Mouse (Mus musculus) myocyte (in vitro differentiated cells): ENCODE results near the gene Cdt1. TPM values are rescaled to one million over a fixed set of nuclear protein-coding genes. Genes with fewer than 3 reads are reported as not detected.

Experiments
- H3K27me3 ChIP-seq: one replicate; pipeline ENCODE4 v1.6.1; 2011; ENCODE audit not compliant: control insufficient read depth, insufficient read depth, insufficient read length
- H3K36me3 ChIP-seq: one replicate; pipeline ENCODE4 v1.6.1; 2011; ENCODE audit not compliant: control insufficient read depth, insufficient read depth
- H3K4me2 ChIP-seq: one replicate; pipeline ENCODE4 v1.6.1; 2011; ENCODE audit warnings: low read depth, control low read depth
- H3K4me3 ChIP-seq: one replicate; pipeline ENCODE4 v1.5.1; 2011; ENCODE audit warnings: mild to moderate bottlenecking, control low read depth, moderate library complexity
- H3K79me2 ChIP-seq: one replicate; pipeline ENCODE4 v1.6.1; 2011; ENCODE audit not compliant: control insufficient read depth, insufficient read depth
- H3ac ChIP-seq: one replicate; pipeline ENCODE4 v1.6.1; 2011; ENCODE audit not compliant: control insufficient read depth, insufficient read length
- CEBPB ChIP-seq: IDR thresholded peaks from 2 replicates; pipeline ENCODE4 v1.6.1; 2011; ENCODE audit warnings: mild to moderate bottlenecking, moderate library complexity; ENCODE audit not compliant: poor library complexity, insufficient read depth, severe bottlenecking
- E2F4 ChIP-seq: IDR thresholded peaks from one replicate; pipeline ENCODE4 v1.6.1; 2011; ENCODE audit warnings: mild to moderate bottlenecking, control low read depth, moderate library complexity; ENCODE audit not compliant: insufficient read depth
- MAX ChIP-seq: IDR thresholded peaks from one replicate; pipeline ENCODE4 v1.6.1; 2011; ENCODE audit warnings: low read depth, mild to moderate bottlenecking, control low read depth
- MYOD1 ChIP-seq, 3 experiments: IDR thresholded peaks; one replicate each; pipeline ENCODE4 v1.6.1; 2011; ENCODE audit warnings: control low read depth in 2 of 3, low read depth in 2 of 3, mild to moderate bottlenecking in 2 of 3, moderate library complexity in 1 of 3; ENCODE audit not compliant: insufficient read length in 2 of 3, control insufficient read depth in 1 of 3
- MYOG ChIP-seq, 3 experiments: IDR thresholded peaks; one replicate each; pipeline ENCODE4 v1.6.1; 2011; ENCODE audit warnings: control low read depth in 2 of 3, low read depth in 2 of 3, mild to moderate bottlenecking in 2 of 3; ENCODE audit not compliant: insufficient read length in 2 of 3, control insufficient read depth in 1 of 3, insufficient read depth in 1 of 3
- POLR2A ChIP-seq: IDR thresholded peaks from one replicate; pipeline ENCODE4 v1.6.1; 2011; ENCODE audit warnings: low read depth, mild to moderate bottlenecking, control low read depth, moderate library complexity; ENCODE audit not compliant: insufficient read length
- POLR2AphosphoS2 ChIP-seq: IDR thresholded peaks from one replicate; pipeline ENCODE4 v1.6.1; 2011; ENCODE audit warnings: low read depth, control low read depth; ENCODE audit not compliant: insufficient read length
- REST ChIP-seq: IDR thresholded peaks from one replicate; pipeline ENCODE4 v1.6.1; 2011; ENCODE audit warnings: mild to moderate bottlenecking, control low read depth, moderate library complexity; ENCODE audit not compliant: insufficient read depth, insufficient read length
- SRF ChIP-seq: IDR thresholded peaks from one replicate; pipeline ENCODE4 v1.6.1; 2011; ENCODE audit warnings: low read depth; ENCODE audit not compliant: control insufficient read depth, insufficient read length
- TCF12 ChIP-seq: IDR thresholded peaks from one replicate; pipeline ENCODE4 v1.6.1; 2011; ENCODE audit warnings: mild to moderate bottlenecking, control low read depth; ENCODE audit not compliant: poor library complexity, insufficient read depth, severe bottlenecking
- TCF3 ChIP-seq: IDR thresholded peaks from one replicate; pipeline ENCODE4 v1.6.1; 2011; ENCODE audit warnings: low read depth, control low read depth; ENCODE audit not compliant: insufficient read length
- USF1 ChIP-seq: IDR thresholded peaks from one replicate; pipeline ENCODE4 v1.6.1; 2011; ENCODE audit warnings: low read depth, mild to moderate bottlenecking, control low read depth, moderate library complexity
- polyA plus RNA-seq: library from polyadenylated mRNA; unstranded; fragments of >200 nt; fragmentation: generic; extraction: Trizol; gene quantifications from one replicate; pipeline ENCODE4 v1.2.1, GENCODE M21; 2012; ENCODE audit warnings: missing spikeins

Cdt1 gene
- polyA plus RNA-seq, 1 experiment = 19.7 TPM

DNA sequence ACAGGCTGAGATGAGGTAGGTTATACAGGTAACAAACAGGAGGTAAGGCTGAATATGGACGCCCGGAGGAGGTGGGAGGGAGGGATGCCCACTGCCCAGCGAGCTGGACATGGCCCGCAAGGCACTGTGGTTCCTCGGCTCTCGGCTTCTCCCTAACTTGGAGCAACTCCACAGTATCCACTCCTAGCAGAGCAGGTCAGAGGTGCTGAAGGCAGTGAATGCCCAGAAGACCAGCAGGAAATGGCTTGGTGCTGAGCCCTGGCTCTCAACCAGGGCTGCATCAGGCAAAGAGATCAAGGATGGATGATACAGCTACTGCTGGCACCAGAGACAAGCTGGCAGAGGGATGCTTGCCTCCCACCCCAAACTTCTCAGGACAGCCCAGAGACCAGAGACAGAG is 43.3 kb upstream of the Cdt1 start:
- no peak overlapping the region for H3K4me3 ChIP-seq
- no peak overlapping the region for H3ac ChIP-seq
- H3K79me2 ChIP-seq = peaks cover 84% of the 10 kb centered on the region
- TF ChIP-seq POLR2AphosphoS2 (no peak), CEBPB (no peak), MAX (no peak), USF1 (no peak), REST (no peak), TCF3 (no peak), POLR2A (no peak), TCF12 (no peak), SRF (no peak)
- peak overlapping the region; percentile 53 for H3K4me2 ChIP-seq
- no peaks in the 10 kb centered on the region for H3K36me3 ChIP-seq
- no peaks in the 10 kb centered on the region for H3K27me3 ChIP-seq

DNA sequence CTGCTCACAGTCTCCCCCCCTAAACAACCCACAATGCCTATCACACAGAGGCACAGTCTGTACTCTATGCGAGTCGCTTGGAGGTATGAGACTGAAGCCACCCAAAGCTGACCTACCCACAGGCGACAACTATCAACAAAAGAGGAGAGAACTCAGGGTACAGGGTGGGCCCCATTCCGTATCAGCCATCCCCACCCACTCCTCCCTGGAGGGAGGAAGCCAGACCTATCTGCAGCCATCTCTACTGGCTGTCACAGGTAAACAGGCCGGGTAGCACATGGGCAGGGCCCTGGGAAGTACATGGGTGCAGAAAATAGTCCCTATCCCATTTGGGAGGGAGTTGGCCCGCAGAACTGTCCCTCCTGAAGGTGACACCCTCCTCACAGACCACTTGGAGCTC is 42.8 kb upstream of the Cdt1 start:
- Histone ChIP-seq H3K79me2 (peaks cover 84% of the 10 kb centered on the region), H3K4me2 (peak overlapping the region; percentile 53), H3K27me3 (no peaks in the 10 kb centered on the region), H3K36me3 (no peaks in the 10 kb centered on the region), H3K4me3 (no peak overlapping the region), H3ac (no peak overlapping the region)
- no peak for TF ChIP-seq REST
- TF ChIP-seq MYOG (IDR thresholded peaks at IDR 0.05; ENCODE audit: control insufficient read depth in 1 of 3, insufficient read depth in 1 of 3, insufficient read length in 2 of 3, low read depth in 2 of 3) = no peak
- no peak for TF ChIP-seq SRF
- TF ChIP-seq POLR2A = no peak
- no peak for TF ChIP-seq MYOD1 (IDR thresholded peaks at IDR 0.05; ENCODE audit: control insufficient read depth in 1 of 3, insufficient read length in 2 of 3, low read depth in 2 of 3)
- no peak for TF ChIP-seq POLR2AphosphoS2
- no peak for TF ChIP-seq USF1
- TF ChIP-seq E2F4 = no peak
- TF ChIP-seq TCF12 = no peak
- TF ChIP-seq CEBPB = no peak

DNA sequence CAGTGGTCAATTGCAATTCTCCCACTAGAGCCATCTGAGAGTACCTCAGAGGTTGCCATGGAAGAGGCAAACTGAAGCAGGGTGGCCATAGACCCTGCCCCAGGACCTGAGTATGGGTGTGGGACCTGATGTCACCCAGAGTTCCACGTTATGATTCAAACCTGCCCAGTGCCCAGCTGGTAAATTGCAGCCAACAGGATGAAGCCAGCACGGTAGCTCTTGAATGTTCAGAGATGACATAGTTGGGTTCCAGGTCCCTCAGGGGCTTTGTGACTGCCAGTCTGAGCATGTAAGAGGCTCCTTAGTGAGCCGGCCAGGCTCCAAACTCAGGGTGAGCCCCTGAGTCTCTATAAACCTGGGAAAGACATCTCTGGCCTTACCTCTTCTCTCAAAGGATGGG is 41.7 kb upstream of the Cdt1 start:
- H3K79me2 ChIP-seq = peaks cover 85% of the 10 kb centered on the region
- TF ChIP-seq MYOD1 (IDR thresholded peaks at IDR 0.05; ENCODE audit: control insufficient read depth in 1 of 3, insufficient read length in 2 of 3, low read depth in 2 of 3) (no peak), MYOG (IDR thresholded peaks at IDR 0.05; ENCODE audit: control insufficient read depth in 1 of 3, insufficient read depth in 1 of 3, insufficient read length in 2 of 3, low read depth in 2 of 3) (no peak), TCF3 (no peak), TCF12 (no peak), SRF (no peak), REST (no peak), MAX (no peak)
- no peaks in the 10 kb centered on the region for H3K36me3 ChIP-seq
- H3K4me3 ChIP-seq = no peak overlapping the region
- H3ac ChIP-seq = no peak overlapping the region
- H3K27me3 ChIP-seq = no peaks in the 10 kb centered on the region
- H3K4me2 ChIP-seq = no peak overlapping the region

DNA sequence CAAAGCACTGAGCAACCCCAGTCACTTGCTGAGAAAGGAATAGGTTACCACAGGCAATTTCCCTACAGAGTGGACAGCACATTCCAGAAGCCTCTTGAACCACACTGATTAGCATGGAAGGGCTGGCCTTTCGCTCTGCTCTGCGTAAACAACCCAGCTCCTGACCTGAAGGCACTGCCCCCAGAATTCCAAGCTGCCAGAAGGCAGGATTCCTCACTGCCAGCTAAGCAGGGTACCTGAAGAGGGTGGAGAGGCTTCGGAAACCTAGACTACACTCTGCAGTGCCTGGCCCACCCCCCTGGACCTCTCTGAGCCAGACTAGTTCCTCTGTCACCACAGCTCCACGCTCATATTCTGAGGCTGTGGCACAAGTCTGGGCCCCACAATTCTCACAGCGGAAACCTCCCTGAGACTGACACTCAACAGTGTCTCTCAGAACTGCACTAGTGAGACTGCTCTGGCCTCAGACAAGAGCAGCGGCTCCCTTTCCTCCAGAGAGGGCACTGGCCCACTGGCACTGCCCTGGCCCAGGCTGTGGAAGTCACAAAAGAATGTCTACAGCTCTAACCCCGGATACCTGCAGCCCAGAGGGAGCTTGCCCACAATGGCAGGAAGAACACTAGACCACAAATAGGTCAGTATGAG is 41.2 kb upstream of the Cdt1 start:
- peaks cover 88% of the 10 kb centered on the region for H3K79me2 ChIP-seq
- TF ChIP-seq TCF12 (no peak), MYOG (IDR thresholded peaks at IDR 0.05; ENCODE audit: control insufficient read depth in 1 of 3, insufficient read depth in 1 of 3, insufficient read length in 2 of 3, low read depth in 2 of 3) (no peak), MYOD1 (IDR thresholded peaks at IDR 0.05; ENCODE audit: control insufficient read depth in 1 of 3, insufficient read length in 2 of 3, low read depth in 2 of 3) (no peak), POLR2A (no peak), SRF (no peak), CEBPB (no peak), TCF3 (no peak), REST (no peak), MAX (no peak), USF1 (no peak), POLR2AphosphoS2 (no peak), E2F4 (no peak)
- no peak overlapping the region for H3K4me2 ChIP-seq
- no peaks in the 10 kb centered on the region for H3K27me3 ChIP-seq
- H3ac ChIP-seq = no peak overlapping the region
- no peaks in the 10 kb centered on the region for H3K36me3 ChIP-seq
- no peak overlapping the region for H3K4me3 ChIP-seq

DNA sequence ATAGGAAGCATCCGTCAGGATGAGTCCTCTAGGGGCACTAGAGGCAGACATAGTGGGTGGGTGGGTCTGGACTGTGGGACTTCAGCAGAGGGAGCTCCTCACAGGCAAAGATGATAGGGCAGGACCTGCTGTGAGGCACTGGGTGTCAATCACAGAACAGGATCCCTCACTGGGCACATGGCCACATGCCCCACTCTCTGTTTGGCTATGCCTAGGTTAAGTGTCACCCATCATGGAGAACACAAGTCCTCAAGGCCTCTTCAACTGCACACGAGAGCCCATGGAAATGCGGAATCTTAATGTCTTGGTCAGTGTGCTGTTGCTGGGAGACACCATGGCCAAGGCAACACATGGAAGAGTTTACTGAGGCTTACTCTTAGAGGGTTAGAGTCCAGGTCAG is 39.9 kb upstream of the Cdt1 start:
- H3K36me3 ChIP-seq = no peaks in the 10 kb centered on the region
- H3ac ChIP-seq = no peak overlapping the region
- H3K79me2 ChIP-seq = peaks cover 91% of the 10 kb centered on the region
- TF ChIP-seq SRF (no peak), TCF12 (no peak), REST (no peak), TCF3 (no peak), E2F4 (no peak), POLR2AphosphoS2 (no peak), MYOG (IDR thresholded peaks at IDR 0.05; ENCODE audit: control insufficient read depth in 1 of 3, insufficient read depth in 1 of 3, insufficient read length in 2 of 3, low read depth in 2 of 3) (no peak), CEBPB (no peak)
- H3K27me3 ChIP-seq = no peaks in the 10 kb centered on the region
- H3K4me3 ChIP-seq = no peak overlapping the region
- no peak overlapping the region for H3K4me2 ChIP-seq
